8 mouse cellular contexts compared by ENCODE assay signal in genomic region chr7:30859290-30859634, GRCm38 (mm10). TPM values are rescaled to one million over a fixed set of nuclear protein-coding genes. Genes with fewer than 3 reads are reported as not detected.
DNase-seq lines count a peak whose midpoint lies in the region; ATAC-seq lines count a peak whose summit lies in the region.

No protein-coding gene starts in this region.

- ATAC-seq in kidney, embryonic 15.5 days (replicated peaks; ENCODE audit: low FRiP score), result peak; percentile 22; the same call in 1 of the 2 replicates
- ATAC-seq in stomach, embryonic 14.5 days (ENCODE audit: insufficient number of reproducible peaks, insufficient read depth, low FRiP score, low read depth), result peak; percentile 30; the same call in 1 of the 2 replicates

- H3K4me1 ChIP-seq in kidney, embryonic 15.5 days, result peaks cover 17% of the 10 kb centered on the region
- H3K4me1 ChIP-seq in stomach, embryonic 14.5 days (ENCODE audit: control insufficient read depth, insufficient read depth, low read length), result no peaks in the 10 kb centered on the region

- DNase-seq in heart, adult 18-20 months, result peak; percentile 41 to 77
- no peak for DNase-seq in heart, postnatal 25 days (ENCODE audit: low spot score)
- peak; percentile 59 to 75 for DNase-seq in cerebellum, postnatal 4 days (ENCODE audit: low spot score in 2 of 2)
- DNase-seq in gastrocnemius, postnatal 36 days, result peak; percentile 24
- peak; percentile 71 for DNase-seq in liver
- peak; percentile 73 for DNase-seq in naive thymus-derived CD4-positive, alpha-beta T cell, adult 2 months (ENCODE audit: low read depth)

- no peaks in the 10 kb centered on the region for H3K36me3 ChIP-seq in kidney, embryonic 15.5 days
- no peaks in the 10 kb centered on the region for H3K36me3 ChIP-seq in stomach, embryonic 14.5 days (ENCODE audit: control insufficient read depth, insufficient read depth, low read length)

- intact Hi-C loops in heart, postnatal 25 days (cut with DNase I), result no loop called here
- intact Hi-C loops in gastrocnemius, postnatal 36 days (cut with DNase I), result no loop called here

- no peak overlapping the region for H3K27ac ChIP-seq in kidney, embryonic 15.5 days
- H3K27ac ChIP-seq in stomach, embryonic 14.5 days (ENCODE audit: low read length), result no peak overlapping the region

- H3K27me3 ChIP-seq in kidney, embryonic 15.5 days, result 0 out of 2 replicates have a peak, but pooled peaks cover 5% of the 10 kb centered on the region
- no peaks in the 10 kb centered on the region for H3K27me3 ChIP-seq in stomach, embryonic 14.5 days (ENCODE audit: control insufficient read depth, insufficient read depth, low read length)

- no peak overlapping the region for H3K4me3 ChIP-seq in kidney, embryonic 15.5 days (replicated peaks)
- no peak overlapping the region for H3K4me3 ChIP-seq in stomach, embryonic 14.5 days (ENCODE audit: low read depth, low read length)

- H3K9ac ChIP-seq in kidney, embryonic 15.5 days, result no peak overlapping the region
- no peak overlapping the region for H3K9ac ChIP-seq in stomach, embryonic 14.5 days (replicated peaks; ENCODE audit: low read depth, low read length)

- no peak overlapping the region for H3K4me2 ChIP-seq in kidney, embryonic 15.5 days
- no peak overlapping the region for H3K4me2 ChIP-seq in stomach, embryonic 14.5 days (replicated peaks; ENCODE audit: low read depth, low read length)

- no peaks in the 10 kb centered on the region for H3K9me3 ChIP-seq in kidney, embryonic 15.5 days (replicated peaks)
- H3K9me3 ChIP-seq in stomach, embryonic 14.5 days (ENCODE audit: control insufficient read depth, low read depth, low read length), result no peaks in the 10 kb centered on the region

RNA-seq across cellular contexts. Expression of gene Ffar1, which starts 2.1 kb away (rescaled TPM):
- total RNA-seq in heart, adult 18-20 months (2021), result under 1 TPM in 1 of 2 experiments, not detected in 1; 0.13 TPM
- total RNA-seq in heart, postnatal 25 days (2021), result not detected
- total RNA-seq in gastrocnemius, postnatal 36 days (2021), result not detected
- polyA plus RNA-seq in kidney, embryonic 15.5 days (2015; fragmentation: Nextera tagmentation; extraction: Ambion mirVana), result not detected in 2 replicates
- not detected in 2 replicates for polyA plus RNA-seq in stomach, embryonic 14.5 days (2014; fragmentation: Nextera tagmentation; extraction: Ambion mirVana)

RNA-seq across cellular contexts. Expression of gene Ffar3, which starts 3.3 kb away (rescaled TPM):
- total RNA-seq in heart, adult 18-20 months (2021), result not detected
- not detected for total RNA-seq in heart, postnatal 25 days (2021)
- not detected for total RNA-seq in gastrocnemius, postnatal 36 days (2021)
- polyA plus RNA-seq in kidney, embryonic 15.5 days (2015; fragmentation: Nextera tagmentation; extraction: Ambion mirVana), result 0.22 and 0.88 TPM in 2 replicates
- 0.41 TPM in 1 of 2 replicates, not detected in the other for polyA plus RNA-seq in stomach, embryonic 14.5 days (2014; fragmentation: Nextera tagmentation; extraction: Ambion mirVana)

RNA-seq across cellular contexts. Expression of gene Cd22, which starts 20.9 kb away (rescaled TPM):
- total RNA-seq in heart, adult 18-20 months (2021), result 1 to 10 TPM in 1 of 2 experiments, under 1 TPM in 1; 0.35 to 6.6 TPM
- 1 to 10 TPM in 1 of 2 experiments, under 1 TPM in 1; 0.78 to 1.4 TPM for total RNA-seq in heart, postnatal 25 days (2021)
- total RNA-seq in gastrocnemius, postnatal 36 days (2021), result not detected
- polyA plus RNA-seq in kidney, embryonic 15.5 days (2015; fragmentation: Nextera tagmentation; extraction: Ambion mirVana), result 0.12 and 0.19 TPM in 2 replicates
- polyA plus RNA-seq in stomach, embryonic 14.5 days (2014; fragmentation: Nextera tagmentation; extraction: Ambion mirVana), result 0.35 and 0.80 TPM in 2 replicates

RNA-seq across cellular contexts. Expression of gene Ffar2, which starts 35.7 kb away (rescaled TPM):
- total RNA-seq in heart, adult 18-20 months (2021), result under 1 TPM; 0.23 to 0.35 TPM
- under 1 TPM in 1 of 2 experiments, not detected in 1; 0.22 TPM for total RNA-seq in heart, postnatal 25 days (2021)
- under 1 TPM in 1 of 2 experiments, not detected in 1; 0.35 TPM for total RNA-seq in gastrocnemius, postnatal 36 days (2021)
- polyA plus RNA-seq in kidney, embryonic 15.5 days (2015; fragmentation: Nextera tagmentation; extraction: Ambion mirVana), result 0.19 and 0.49 TPM in 2 replicates
- 0.55 and 3.4 TPM in 2 replicates for polyA plus RNA-seq in stomach, embryonic 14.5 days (2014; fragmentation: Nextera tagmentation; extraction: Ambion mirVana)

RNA-seq across cellular contexts. Expression of gene Mag, which starts 55.4 kb away (rescaled TPM):
- total RNA-seq in heart, adult 18-20 months (2021), result under 1 TPM in 1 of 2 experiments, not detected in 1; 0.15 TPM
- under 1 TPM in 1 of 2 experiments, not detected in 1; 0.36 TPM for total RNA-seq in heart, postnatal 25 days (2021)
- total RNA-seq in gastrocnemius, postnatal 36 days (2021), result 1 to 10 TPM in 1 of 2 experiments, under 1 TPM in 1; 0.41 to 1.0 TPM
- 0.39 and 0.61 TPM in 2 replicates for polyA plus RNA-seq in kidney, embryonic 15.5 days (2015; fragmentation: Nextera tagmentation; extraction: Ambion mirVana)
- 0.10 and 0.74 TPM in 2 replicates for polyA plus RNA-seq in stomach, embryonic 14.5 days (2014; fragmentation: Nextera tagmentation; extraction: Ambion mirVana)
